Mouse (Mus musculus): Measurements from ENCODE around the gene Usp10. TPM values are rescaled to one million over a fixed set of nuclear protein-coding genes. Genes with fewer than 3 reads are reported as not detected.

Usp10 gene
- total RNA-seq, 2 experiments from 2014 or later: 57.4 to 65.4 TPM

DNA sequence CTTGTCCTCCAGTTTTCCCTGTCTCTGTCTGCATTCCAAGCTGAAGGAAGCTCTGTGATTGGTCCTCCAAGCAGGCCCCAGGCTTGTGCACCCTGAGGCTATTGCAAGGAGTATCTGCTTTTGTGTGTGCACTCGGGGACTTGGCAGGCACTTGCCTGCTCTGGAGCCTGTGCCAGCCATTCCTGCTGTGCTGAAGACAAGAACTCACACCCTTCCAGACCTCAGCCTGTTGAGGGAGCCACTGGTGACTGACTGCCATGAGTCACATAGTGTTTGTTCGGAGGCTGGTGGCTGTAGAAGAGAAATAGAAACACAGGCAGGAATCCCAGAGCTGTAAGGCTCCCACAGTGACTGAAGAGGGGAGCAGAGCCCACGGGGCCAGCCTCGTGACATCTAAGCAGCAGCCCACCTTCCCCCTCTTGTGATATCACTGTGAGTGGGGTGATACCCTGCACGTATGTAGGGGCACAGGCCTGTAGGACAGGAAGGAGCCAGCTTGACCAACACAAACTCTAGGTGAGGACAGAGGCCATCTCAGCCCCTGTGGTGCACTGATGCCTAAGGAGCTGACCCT is 50.5 kb downstream of the Usp10 start:
- DNase-seq: peak; percentile 47

DNA sequence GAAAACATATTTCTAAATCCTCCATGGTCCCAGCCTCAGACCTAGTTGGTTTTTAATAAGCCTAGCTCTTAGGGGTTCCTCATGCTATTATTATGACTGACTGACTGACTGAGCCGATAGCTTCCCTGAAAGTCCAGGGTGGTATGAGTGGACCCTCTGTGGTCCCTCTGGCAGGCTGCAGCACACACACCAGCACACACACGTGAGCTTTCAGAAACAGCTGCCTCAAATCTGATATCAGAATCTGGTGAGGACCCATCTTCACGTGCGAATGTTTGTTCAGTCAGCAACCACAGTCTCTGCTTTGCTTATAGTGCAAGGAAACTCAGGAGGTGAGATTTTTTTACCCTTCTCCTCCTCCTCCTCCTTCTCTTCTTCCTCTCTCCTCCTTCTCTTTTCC is 54.7 kb downstream of the Usp10 start:
- DNase-seq: no peak

DNA sequence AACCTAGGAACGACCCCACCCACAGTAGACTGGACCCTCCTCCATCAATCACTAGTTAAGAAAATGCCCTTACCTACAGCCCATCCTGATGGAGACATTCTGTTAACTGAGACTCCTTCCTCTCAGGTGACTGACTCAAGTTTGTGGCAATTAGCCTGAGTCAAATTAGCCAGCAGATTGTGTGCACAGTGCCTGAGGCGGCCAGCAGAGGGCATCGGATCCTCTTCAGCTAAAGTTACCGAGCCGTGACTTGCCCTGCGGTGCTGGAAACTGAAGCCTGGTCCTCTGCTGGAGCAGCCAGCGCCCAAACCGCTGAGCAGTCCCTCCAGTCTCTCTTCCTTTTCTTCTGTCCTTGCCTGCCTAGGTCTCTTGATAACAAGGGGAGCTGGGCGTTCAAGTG is 57.3 kb downstream of the Usp10 start:
- DNase-seq: no peak

- DNase-seq: no peak
Measured at GRCm38 (mm10) chr8:119970169-119970568, 60.0 kb downstream of the Usp10 start.

DNA sequence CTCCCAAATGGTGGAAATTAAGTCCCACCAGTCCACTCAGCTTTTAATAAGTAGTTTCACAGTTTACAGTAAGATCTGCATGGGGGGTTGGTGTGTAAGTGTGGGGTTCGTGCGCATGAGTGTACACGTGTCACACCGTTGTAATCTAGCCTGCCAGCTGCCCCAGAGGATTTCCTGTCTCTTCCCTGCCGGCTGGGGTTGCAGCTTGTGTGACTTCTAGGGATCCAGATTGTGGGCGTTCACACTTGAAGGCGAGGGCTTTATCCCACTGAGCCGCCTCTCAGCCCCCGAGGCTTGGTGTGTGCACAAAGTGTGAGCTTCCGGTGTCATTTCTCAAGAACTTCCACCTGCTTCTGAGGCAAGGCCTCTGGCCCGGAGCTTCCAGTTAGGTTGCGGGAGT is 62.4 kb downstream of the Usp10 start:
- no peak for DNase-seq

DNA sequence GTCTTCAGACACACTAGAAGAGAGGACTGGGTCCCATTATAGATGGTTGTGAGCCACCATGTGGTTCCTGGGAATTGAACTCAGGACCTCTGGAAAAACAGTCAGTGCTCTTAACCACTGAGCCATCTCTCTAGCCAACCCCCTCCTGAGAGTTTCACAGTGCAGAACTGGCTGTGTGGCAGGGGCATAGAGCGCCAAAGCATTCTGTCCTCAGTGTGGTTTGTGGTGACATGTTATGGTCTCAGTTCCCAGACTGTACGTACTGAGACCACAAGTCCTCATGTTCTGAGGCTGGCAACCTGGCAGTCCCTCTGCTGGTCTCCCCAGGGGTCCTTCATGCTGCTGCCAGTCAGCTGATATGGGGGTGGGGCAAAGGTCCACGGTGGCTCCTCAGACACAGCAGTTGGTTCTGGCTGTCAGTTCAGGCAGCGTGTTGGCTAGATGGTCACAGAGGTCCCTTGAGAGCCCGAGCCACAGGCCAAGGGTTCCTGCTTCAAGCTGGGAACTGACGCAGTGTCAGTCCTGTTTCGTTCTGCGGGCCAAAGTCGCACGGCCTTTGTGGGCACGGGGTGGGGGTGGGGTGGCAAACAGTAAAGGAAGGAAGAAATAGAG is 68.7 kb downstream of the Usp10 start:
- no peak for DNase-seq

DNA sequence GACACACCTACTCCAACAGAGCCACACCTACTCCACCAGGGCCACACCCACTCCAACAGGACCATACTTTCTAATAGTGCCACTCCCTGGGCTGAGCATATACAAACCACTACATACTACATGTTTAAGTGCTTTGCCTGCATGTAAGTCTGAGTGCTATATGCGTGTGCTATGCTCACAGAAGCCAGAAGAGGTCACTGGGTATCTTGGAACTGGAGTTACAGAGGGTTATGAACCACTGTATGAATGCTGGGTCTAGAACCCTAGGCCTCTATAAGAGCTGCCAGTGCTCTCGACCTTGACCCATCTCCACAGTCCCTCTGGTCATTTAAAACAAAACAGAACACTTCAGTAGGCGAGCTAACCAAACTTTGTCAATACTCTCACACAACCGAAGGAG is 71.1 kb downstream of the Usp10 start:
- DNase-seq: no peak

DNA sequence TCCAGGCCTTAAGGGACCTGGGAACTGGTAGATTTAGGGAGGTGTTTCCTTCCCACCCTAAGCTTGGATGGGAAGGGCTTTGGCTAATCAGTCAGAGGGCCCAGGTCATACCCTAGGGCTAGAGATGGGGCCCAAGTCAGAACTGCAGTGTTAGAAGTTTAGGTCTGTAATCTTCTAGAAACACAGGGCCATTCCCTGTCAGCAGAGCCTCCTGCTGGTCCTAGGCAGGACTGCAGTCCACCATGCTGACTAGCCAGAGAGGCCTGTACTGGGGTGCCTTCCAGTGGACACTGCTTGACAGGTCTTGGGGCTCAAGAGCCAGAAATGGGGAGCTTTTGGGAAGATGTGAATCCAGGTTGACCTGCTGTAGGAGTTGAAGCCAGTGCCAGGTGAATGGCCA is 73.9 kb downstream of the Usp10 start:
- peak; percentile 56 for DNase-seq

DNA sequence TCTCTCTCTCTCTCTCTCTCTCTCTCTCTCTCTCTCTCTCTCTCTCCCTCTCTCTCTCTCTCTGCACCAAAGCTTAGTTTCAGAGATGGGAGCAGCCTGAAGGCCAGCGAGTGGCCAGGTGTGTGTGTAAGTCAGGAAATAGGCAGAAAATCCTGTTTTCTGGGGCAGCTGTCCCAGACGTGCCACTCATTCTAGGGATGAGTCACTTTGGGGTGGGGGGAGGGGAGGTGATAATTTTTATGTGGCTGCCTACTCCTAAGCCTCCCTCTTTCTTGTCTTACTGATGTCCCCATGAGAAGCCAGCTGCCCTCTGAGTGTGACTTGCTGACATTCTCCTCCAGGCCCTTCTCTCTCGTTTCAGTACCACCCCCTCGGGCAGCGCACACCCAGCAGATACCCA is 76.0 kb downstream of the Usp10 start:
- no peak for DNase-seq

GRCm38 (mm10) chr8:119988087-119988486 is 77.9 kb downstream of the Usp10 start:
- DNase-seq: peak; percentile 47

DNA sequence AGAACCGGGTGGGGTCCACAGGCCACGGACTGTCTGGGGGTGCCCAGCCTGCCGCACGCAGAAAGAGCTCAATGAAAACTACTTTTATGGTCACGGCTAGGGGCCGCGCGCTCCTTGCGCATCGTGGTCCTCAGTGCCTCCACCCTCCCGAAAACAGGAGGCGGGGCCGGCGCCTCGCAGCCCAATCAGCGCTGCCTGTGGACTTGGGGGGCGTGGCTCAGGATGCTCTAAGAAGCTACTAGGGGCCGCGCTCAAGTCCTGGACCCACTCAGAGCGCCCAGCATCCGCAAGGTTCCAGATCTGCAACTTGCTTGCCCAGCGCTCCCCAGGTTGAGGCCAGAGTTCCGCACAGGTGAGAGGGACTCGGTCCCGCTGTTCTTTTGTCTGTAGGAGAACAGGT is 82.1 kb downstream of the Usp10 start, which contains the start of gene Crispld2:
TSS of gene Crispld2 (plus strand) at position 190 of the 400 bp plus-strand sequence.
- peak; percentile 79 for DNase-seq

DNA sequence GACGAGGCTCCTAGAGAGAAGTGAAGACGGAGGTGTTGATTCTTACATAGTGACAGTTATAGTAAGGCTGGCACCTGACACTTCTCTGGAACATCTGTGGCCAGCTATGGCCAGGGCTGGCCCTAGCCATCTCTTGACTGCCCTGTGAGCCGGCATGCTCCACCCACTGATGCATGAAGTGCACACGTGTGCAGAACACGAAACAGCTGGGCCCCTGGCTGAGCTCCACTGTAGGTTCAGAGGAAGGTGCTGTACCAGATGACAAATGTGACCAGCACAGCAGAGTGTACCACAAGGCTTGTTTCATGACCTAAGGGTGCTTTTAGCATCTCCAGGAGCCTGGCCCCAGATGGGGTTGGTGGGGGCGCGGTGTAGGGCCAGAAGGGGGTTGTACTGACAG is 84.0 kb downstream of the Usp10 start:
- DNase-seq: no peak

GRCm38 (mm10) chr8:119994556-119994955 is 84.4 kb downstream of the Usp10 start:
- DNase-seq: no peak

- DNase-seq: no peak
Measured at GRCm38 (mm10) chr8:119997266-119997665, 87.1 kb downstream of the Usp10 start.

DNA sequence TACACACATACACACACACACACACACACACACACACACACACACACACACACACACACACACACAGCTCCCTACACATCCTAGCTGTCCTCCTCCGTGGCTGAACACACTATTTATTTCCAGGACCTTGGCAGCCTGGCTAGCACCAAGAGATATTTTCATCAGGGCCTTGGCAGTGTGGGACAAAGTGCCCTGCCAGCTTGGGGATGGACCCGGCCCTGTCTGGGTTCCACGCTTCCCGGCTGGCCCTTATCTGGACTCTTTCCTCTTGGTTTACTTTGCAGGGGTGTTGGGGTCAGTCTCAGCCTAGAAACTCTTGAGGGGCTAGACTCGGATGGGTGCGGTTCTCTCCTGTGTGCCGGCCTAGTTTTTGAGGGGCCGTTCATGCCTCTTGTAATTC is 90.3 kb downstream of the Usp10 start:
- peak; percentile 42 for DNase-seq

DNA sequence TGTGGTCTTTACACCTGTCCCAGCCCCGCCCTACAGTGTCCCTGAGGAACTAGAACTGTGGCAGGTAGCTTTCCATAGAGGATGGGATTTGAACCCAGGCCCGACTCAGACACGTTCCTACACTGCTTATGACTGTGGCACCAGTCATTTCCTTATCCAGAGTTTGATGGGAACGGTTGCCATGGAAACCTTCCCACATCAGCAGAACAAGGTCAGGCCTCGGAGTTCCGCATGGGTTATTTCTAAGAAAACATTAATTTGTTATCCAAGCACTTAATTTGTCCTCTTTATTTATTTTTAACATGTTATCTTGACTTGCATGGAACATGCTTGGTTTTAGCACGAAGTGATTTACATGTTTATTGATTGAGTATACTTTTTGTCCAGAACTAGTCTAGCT is 91.6 kb downstream of the Usp10 start:
- no peak for DNase-seq

DNA sequence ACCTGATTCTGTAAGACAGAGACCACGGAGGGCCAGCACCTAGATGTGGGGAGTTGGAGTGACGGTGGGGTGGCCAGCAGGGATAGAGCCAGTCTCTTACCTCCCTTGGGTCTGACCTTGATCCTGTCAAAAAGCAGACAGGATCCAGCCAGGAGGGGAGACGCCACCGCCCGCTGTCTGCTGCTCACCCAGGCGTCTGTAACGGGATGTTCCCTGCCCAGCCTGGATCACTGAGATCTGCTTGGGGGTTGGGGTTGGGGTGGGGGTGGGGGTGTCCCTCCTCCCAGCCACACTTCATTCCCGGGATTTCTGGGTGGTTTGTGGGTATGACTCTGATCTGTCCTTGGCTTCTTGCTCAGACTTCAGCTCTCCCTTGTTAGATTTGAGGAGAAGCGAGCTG is 92.2 kb downstream of the Usp10 start:
- DNase-seq: no peak

DNA sequence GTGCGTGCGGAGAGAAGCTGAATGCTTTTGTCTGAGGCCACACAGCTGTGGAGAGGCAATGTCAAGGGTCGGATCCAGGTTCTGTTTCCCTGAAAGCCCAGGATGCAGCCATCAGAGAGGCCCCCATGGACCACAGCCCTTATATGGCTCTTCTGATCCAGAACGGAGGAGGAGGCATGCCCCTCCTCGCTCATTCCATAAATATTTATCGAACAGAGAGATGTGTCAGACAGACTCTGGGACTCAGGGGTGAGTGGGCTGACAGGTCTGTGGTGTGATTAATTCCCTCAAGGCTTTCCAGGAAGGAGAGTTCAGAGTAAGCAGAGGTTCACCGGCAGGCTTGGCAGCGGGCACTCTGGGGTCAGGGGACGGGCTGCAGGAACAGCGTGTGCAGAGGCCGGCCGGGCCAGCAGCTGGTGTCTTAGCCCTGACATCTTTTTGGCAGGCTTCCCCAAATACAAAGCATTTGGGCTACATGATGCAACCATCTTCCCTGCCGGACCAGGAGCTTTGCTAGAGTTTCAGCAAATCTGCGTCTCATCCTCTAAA is 94.1 kb downstream of the Usp10 start:
- peak; percentile 41 for DNase-seq

DNA sequence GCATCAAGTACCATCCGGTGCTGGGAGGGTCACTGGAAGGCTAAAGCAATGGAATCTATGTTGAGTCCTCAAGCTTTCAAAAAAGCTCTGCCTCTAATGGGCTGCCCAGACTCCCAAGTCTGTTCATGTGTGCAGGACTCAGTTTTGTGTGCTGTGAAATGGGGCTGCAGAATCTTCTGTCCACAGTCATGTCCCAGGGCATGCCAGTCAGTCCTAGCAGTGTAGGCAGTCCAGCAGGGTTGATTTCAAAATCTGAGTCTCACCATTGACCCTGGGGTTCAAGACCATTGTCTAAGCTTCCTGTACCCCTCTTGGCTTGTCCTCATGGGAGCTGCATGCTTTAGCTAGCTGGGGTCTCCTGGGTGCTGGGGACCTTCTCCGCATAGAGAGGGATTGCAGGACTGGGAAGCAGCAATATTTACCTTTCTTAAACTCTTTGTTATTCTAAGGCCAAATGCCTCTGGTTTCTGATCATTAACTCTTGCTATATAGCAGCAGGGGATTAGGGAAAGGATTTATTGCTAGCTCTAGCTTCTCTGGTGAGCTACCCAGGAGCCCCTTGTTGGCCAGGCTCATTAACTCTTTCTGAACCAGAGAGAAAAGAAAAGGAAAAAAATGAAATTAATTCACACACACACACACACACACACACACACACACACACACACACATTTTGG is 94.7 kb downstream of the Usp10 start:
- no peak for DNase-seq

DNA sequence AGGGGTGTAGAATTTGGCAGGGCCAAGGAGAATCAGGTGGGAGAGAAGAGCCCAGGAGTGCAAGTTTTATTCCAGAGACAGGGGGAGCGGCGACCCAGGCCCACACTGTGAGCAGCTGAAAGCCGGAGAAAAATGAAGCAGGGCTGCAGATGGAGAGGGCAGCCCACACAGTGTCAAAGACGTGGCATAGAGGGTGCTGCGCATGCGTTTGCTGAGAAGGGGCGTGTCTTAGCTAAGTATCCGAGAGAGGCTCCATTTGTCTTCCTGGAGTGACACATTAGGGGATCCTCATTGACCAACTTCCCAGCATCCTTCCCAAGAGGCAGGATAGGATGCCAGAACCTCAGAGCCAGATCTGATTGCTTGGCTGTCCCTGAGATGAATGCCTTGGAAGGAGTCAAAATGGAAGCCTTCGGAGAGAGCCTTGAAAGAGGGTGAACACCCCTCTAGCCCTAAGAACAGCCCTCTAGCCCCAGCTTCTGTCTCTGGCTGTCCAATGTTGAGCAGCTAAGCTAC is 96.5 kb downstream of the Usp10 start:
- DNase-seq: no peak

All from gastrocnemius, postnatal 10 days (tissue).